Mouse (Mus musculus) CH12.LX (cell line): ENCODE results near the gene Rpl13a.

Experiments
- CHD2 ChIP-seq: IDR thresholded peaks from 2 replicates; pipeline ENCODE4 v1.6.1; 2011; ENCODE audit warnings: low read length, improper control_type of control experiment
- CTCF ChIP-seq, 2 experiments: IDR thresholded peaks in 1 of 2; conservative IDR thresholded peaks in 1 of 2; 2 replicates each; pipeline ENCODE4 v1.5.1; 2011 to 2012; ENCODE audit warnings: low read depth in 2 of 2, low read length in 2 of 2, improper control_type of control experiment in 1 of 2, inconsistent platforms in 1 of 2, mild to moderate bottlenecking in 1 of 2, moderate library complexity in 1 of 2
- HCFC1 ChIP-seq: IDR thresholded peaks from 2 replicates; pipeline ENCODE4 v1.6.1; 2012; ENCODE audit warnings: low read depth, mild to moderate bottlenecking, inconsistent platforms, low read length, improper control_type of control experiment
- MYC ChIP-seq: IDR thresholded peaks from 2 replicates; pipeline ENCODE4 v1.6.1; 2011; ENCODE audit warnings: low read depth, mild to moderate bottlenecking, improper control_type of control experiment, low read length
- ZNF384 ChIP-seq: IDR thresholded peaks from 2 replicates; pipeline ENCODE4 v1.6.1; 2012; ENCODE audit warnings: low read depth, low read length, improper control_type of control experiment, inconsistent platforms

GRCm38 (mm10) chr7:45102441-45102840 lies 26.1 kb downstream of the Rpl13a start:
- no peak for TF ChIP-seq ZNF384
- TF ChIP-seq CHD2: no peak
- TF ChIP-seq MYC: no peak
- TF ChIP-seq CTCF (conservative IDR thresholded peaks at IDR 0.05 in 1 of 2, IDR thresholded peaks at IDR 0.05 in 1 of 2; ENCODE audit: low read depth in 2 of 2, low read length in 2 of 2): no peak
- TF ChIP-seq HCFC1: no peak
